Mouse (Mus musculus) limb, embryonic 14.5 days (tissue): ENCODE data around the gene Nr3c2. TPM values are rescaled to one million over a fixed set of nuclear protein-coding genes. Genes with fewer than 3 reads are reported as not detected.

Experiments used
- ATAC-seq: fragments of 200-750 bp; cut with Nextera tagmentation; 2 replicates; pipeline ENCODE4 v1.8.0; 2017; ENCODE audit warnings: low read depth, moderate number of reproducible peaks, moderate TSS enrichment; ENCODE audit not compliant: low FRiP score
- DNase-seq: peaks from one replicate; pipeline ENCODE4 v3.0.0-alpha.2; 2015; ENCODE audit warnings: low spot score
- H3K27ac ChIP-seq: fragments of 300-500 bp; sonication (generic); replicated peaks from 2 replicates; pipeline ENCODE4 v1.5.1; 2014; ENCODE audit warnings: low read depth, mild to moderate bottlenecking, low read length, moderate library complexity, mixed read lengths
- H3K27me3 ChIP-seq: fragments of 300-500 bp; sonication (generic); 2 replicates; pipeline ENCODE4 v1.6.1; 2014; ENCODE audit warnings: low read length, mixed read lengths; ENCODE audit not compliant: control insufficient read depth, insufficient read depth
- H3K36me3 ChIP-seq: fragments of 300-500 bp; sonication (generic); 2 replicates; pipeline ENCODE4 v1.6.1; 2014; ENCODE audit warnings: mild to moderate bottlenecking, low read length, moderate library complexity, mixed read lengths; ENCODE audit not compliant: control insufficient read depth, insufficient read depth
- H3K4me1 ChIP-seq: fragments of 300-500 bp; sonication (generic); 2 replicates; pipeline ENCODE4 v1.6.1; 2014; ENCODE audit warnings: antibody characterized with exemption, low read length, mixed read lengths; ENCODE audit not compliant: control insufficient read depth, insufficient read depth
- H3K4me2 ChIP-seq: fragments of 300-500 bp; sonication (generic); replicated peaks from 2 replicates; pipeline ENCODE4 v1.6.1; 2014; ENCODE audit warnings: low read depth, mild to moderate bottlenecking, low read length, moderate library complexity; ENCODE audit not compliant: severe bottlenecking
- H3K4me3 ChIP-seq: fragments of 300-500 bp; sonication (generic); replicated peaks from 2 replicates; pipeline ENCODE4 v1.5.1; 2014; ENCODE audit warnings: low read length
- H3K9ac ChIP-seq: fragments of 300-500 bp; sonication (generic); 2 replicates; pipeline ENCODE4 v1.6.1; 2014; ENCODE audit warnings: mild to moderate bottlenecking, low read depth, low read length, moderate library complexity; ENCODE audit not compliant: severe bottlenecking
- H3K9me3 ChIP-seq: fragments of 300-500 bp; sonication (generic); 2 replicates; pipeline ENCODE4 v1.6.1; 2016; ENCODE audit warnings: low read length; ENCODE audit not compliant: control insufficient read depth
- POLR2A ChIP-seq: fragments of 200-500 bp; IDR thresholded peaks from 2 replicates; pipeline ENCODE4 v1.8.0; 2012; ENCODE audit warnings: inconsistent platforms, mild to moderate bottlenecking, moderate library complexity, borderline replicate concordance; ENCODE audit not compliant: insufficient read depth, insufficient read length; ENCODE audit errors: extremely low read depth
- WGBS: fragments of 180-500 bp; shearing (Covaris S2); extraction: QIAGEN DNeasy Blood & Tissue Kit; methylation state at CpG from one replicate; pipeline ENCODE4 v1.1.7; 2014; 5-methylcytosine and 5-hydroxymethylcytosine counted together
- polyA plus RNA-seq, 2 experiments: library from polyadenylated mRNA; depleted of rRNA in 1 of 2; stranded (reverse) in 1 of 2; unstranded in 1 of 2; fragments of >200 nt; fragmentation: Nextera tagmentation in 1 of 2; extraction: Ambion mirVana in 1 of 2; gene quantifications; 2 replicates each; pipeline versions ENCODE4 v1.2.1 to v1.2.3; 2012 to 2014

The Nr3c2 gene
- polyA plus RNA-seq, 2 experiments, result 2.1 to 6.1 TPM

DNA sequence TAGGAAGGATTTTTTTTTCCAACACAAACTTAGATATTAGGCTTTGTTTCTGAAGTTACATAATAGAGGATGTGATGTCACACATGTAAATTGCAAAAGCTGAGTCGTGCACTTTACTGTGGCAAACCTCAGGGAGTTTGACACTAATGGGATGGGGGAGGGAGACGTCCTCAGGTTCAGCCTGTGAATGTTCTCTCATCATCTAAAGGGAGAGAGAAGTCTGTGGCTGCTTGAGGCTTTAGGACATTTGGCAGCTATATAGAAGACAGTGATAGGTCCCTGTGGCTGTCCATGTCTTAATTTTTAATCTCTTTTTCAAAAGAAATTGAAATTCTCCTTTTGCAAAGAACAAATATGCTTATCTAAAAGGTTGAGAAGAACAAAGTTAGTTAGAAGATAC, 2.2 kb upstream of the Nr3c2 start:
- Histone ChIP-seq H3K4me1 (no peaks in the 10 kb centered on the region), H3K4me3 (no peak overlapping the region), H3K9me3 (no peaks in the 10 kb centered on the region), H3K4me2 (no peak overlapping the region), H3K9ac (no peak overlapping the region), H3K27ac (no peak overlapping the region), H3K36me3 (no peaks in the 10 kb centered on the region), H3K27me3 (peaks cover 42% of the 10 kb centered on the region)
- ATAC-seq (no peak), DNase-seq (no peak)
- WGBS, result 2% methylated on average over 2 of the region's 2 CpGs
- no peak for TF ChIP-seq POLR2A

DNA sequence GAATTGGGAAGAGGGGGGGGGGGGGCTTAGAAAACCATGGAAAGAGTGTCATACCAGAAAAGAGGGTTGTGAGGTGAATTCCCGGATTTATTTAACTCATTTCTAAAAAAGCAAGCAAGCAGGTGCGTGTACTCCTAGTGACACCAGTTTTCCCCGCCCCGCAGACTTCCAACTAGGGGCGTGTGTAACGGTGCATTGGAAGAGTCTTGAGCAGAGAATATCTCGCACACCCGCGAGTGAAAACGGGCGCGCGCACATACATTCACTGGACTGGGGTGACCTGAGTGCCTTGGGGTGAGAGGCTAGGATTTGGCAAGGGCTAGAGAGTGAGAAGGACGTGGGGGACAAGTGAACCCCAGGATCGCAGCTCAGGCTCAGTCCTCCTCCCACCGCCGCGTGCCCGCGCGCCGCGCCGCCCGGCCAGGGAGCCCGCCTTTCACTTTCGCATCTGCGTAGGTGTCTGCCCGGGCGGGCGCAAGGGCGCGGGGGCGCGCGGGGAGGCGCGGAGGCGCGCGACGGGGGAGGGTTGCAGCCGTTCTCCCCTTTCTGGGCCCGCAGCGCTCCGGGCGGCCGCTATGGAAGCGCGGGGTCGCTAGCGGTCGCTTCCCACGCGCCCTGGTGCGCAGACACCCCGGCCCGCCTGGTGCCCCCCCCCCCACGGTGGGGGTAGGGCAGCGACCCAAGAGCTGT, 376 bp upstream of the Nr3c2 start:
- Histone ChIP-seq H3K27me3 (peaks cover 53% of the 10 kb centered on the region), H3K9ac (peak overlapping the region; percentile 57), H3K4me3 (peak overlapping the region; percentile 63), H3K36me3 (no peaks in the 10 kb centered on the region), H3K27ac (no peak overlapping the region), H3K4me1 (no peaks in the 10 kb centered on the region), H3K4me2 (peak overlapping the region; percentile 99), H3K9me3 (no peaks in the 10 kb centered on the region)
- DNase-seq (peak; percentile 40), ATAC-seq (peak; percentile 7; the same call in 1 of the 2 replicates)
- no peak for TF ChIP-seq POLR2A
- WGBS, result under 1% methylated on average over 31 of the region's 60 CpGs

DNA sequence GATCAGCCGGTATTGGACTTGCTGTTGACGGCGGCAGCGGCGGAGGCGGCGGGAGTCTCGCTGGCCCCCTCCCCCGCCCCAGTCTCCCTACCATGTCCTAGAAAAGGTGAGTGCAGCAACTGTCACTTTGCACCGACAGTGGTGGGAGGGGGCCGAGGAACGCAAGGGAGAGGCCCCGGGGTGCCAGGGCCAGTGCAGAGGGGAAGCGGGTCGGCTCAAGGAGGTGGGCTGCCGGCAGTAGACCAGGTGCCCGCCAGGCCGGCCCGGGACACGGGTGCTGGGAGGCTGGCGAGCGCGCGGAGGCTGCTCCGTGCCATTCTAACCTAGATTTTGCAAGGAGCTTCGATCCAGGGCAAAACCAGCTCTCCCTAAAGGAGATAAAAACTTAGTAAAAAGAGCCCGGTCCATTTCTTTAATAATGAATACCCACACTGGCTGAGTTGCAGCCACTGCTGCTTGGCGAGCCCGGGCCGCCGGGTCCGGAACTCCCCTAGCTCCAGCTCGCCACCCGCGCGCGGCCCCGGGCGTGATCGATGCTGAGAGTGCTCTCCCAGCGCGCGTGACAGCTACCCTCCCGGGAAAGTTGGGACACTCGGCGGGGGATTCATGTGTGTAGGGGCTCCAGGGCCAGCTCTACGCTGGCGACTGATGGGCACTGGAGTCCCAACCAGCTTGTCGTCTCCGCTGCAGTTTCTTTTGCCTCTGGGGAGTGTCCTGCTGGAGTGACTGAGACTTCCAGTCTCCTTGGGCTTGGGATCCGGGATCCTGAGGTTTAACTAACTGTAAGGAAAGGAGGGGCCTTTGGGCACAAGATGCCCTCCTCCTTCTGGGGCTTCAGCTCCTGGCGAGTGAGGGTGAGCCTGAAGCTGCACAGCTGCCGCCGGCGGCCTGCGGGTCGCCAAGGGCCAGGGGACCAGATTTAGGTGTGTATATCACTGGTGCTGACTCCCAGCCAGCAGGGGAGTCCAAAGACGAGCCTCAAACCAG, 1.2 kb downstream of the Nr3c2 start:
- WGBS, result under 1% methylated on average over 50 of the region's 58 CpGs

DNA sequence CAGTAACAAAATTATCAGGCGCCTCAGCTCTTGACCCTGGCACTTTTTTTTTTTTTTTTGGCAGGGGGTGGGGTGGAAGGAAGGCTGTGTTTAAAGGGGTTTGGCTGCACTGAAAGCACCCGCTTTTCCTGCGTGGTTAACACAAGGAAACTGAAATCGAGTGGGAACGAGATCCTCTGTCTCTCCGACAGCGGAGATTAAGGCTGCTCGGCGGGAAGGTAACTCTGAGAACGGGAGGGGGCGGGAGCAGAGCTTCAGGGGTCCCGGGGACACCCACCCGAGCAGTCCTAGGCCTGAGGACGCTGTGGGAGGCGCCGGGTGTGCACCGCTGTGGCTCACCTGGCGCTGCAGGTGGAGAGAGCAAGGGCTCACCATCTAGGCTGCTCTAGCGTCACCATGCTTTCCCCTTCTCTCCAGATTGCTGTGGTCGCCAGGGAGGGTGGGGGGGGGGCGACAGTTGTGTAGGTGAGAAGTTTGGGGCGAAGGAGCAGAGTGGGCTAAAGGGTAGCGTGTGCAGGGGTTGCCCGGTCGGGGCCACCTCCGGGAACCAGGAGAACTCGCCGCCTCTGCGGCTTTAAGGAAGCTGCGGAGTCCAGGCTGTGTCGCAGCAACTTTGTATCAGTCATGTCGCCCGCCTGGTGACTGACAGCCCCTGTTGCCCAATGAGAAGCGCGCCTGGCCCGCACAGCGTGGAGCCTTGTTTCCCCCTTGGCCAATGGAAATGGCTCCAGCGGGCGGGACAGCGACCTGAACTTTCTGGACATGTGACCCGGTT, 2.4 kb downstream of the Nr3c2 start:
- no peak for TF ChIP-seq POLR2A
- H3K27ac ChIP-seq, result no peak overlapping the region
- ATAC-seq, result peak; percentile 97
- no peaks in the 10 kb centered on the region for H3K9me3 ChIP-seq
- H3K4me1 ChIP-seq, result no peaks in the 10 kb centered on the region
- DNase-seq, result peak; percentile 95
- H3K9ac ChIP-seq, result peak overlapping the region; percentile 44
- H3K36me3 ChIP-seq, result no peaks in the 10 kb centered on the region
- H3K4me2 ChIP-seq, result peak overlapping the region; percentile 99
- H3K4me3 ChIP-seq, result peak overlapping the region; percentile 63
- 1% methylated on average over 23 of the region's 41 CpGs for WGBS
- peaks cover 51% of the 10 kb centered on the region for H3K27me3 ChIP-seq

More for the DNA sequence above, 1.2 kb downstream of the Nr3c2 start:
- ATAC-seq, result no peak
- H3K9ac ChIP-seq, result peak overlapping the region; percentile 57
- peaks cover 53% of the 10 kb centered on the region for H3K27me3 ChIP-seq
- H3K36me3 ChIP-seq, result no peaks in the 10 kb centered on the region
- no peak for TF ChIP-seq POLR2A
- no peaks in the 10 kb centered on the region for H3K9me3 ChIP-seq
- no peak overlapping the region for H3K27ac ChIP-seq
- peak overlapping the region; percentile 99 for H3K4me2 ChIP-seq
- H3K4me1 ChIP-seq, result no peaks in the 10 kb centered on the region
- peak; percentile 20 for DNase-seq
- peak overlapping the region; percentile 63 for H3K4me3 ChIP-seq
